Mouse (Mus musculus) cerebellum, adult 11-12 months (tissue): ENCODE measurements around the gene Asrgl1.
"Not testable (repeated sequence)": the region's sequence is repeated elsewhere in the genome, so short reads cannot be mapped to it uniquely, and the experiment has no call there.

Experiments
- DNase-seq: peaks from one replicate; pipeline ENCODE4 v3.0.0; 2022

The Asrgl1 gene

DNA sequence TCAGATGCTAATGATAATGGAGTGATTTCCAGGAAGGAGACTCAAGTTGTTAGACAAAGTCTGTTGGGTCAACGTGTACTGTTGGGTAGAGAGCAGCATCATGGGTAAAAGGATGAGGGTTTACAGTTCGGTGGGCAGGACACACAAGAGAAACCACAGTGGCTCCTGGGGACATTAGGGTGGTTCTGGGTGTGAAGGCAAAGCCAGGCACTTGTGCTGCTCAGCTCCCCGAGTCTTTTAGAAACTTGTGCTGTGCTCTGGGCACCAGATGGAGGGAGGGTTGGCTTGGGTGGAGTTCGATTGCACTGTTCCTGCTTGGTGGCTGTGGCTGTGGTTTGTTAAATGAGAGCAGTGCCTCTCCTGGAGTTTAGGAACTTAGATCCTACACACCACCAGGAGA is 31.4 kb downstream of the Asrgl1 start:
- DNase-seq: no peak

- DNase-seq: no peak
These were observed 34.4 kb downstream of the Asrgl1 start for GRCm38 (mm10) chr19:9101062-9101457.

- no peak for DNase-seq
These were observed 35.0 kb downstream of the Asrgl1 start for GRCm38 (mm10) chr19:9100297-9101061.

GRCm38 (mm10) chr19:9099751-9100150 is 35.7 kb downstream of the Asrgl1 start:
- no peak for DNase-seq

DNA sequence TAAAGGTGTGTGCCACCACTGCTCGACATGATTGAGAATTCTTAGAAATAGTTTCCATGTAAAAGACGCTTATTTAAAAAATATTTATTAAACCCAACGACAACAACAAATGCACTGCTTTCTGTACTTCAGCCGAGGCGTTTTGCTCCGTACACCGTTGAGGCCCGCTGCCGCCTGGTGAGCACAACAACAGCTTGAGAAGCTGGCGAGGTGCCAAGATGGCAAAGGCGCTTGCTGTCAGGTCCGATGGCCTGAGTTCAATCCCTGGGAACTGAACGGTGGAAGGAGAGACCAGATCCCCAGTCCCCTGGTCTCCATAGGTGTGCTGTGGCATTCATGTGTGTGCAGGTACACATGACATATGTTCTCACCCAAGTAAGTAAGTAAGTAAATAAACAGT is 38.0 kb downstream of the Asrgl1 start:
- DNase-seq: no peak

DNA sequence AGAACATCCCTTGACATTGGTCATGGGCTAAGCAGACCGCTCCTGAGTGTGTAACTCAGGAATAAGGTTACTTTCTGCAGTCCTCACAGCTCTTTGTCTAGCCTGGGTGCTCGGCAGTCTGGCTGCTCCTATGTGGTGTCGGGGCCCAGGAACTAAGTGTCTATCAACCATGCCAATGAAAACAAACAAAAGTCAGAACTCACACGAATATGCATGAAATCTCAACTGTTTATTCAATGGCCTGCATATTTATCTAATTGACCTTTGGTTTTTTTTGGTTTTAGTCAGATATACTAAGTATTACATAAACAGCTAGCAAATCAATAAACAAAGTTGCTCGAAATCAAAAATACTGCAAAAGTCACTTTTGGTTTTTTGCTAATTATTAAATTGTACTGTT is 40.3 kb downstream of the Asrgl1 start:
- DNase-seq: no peak

DNA sequence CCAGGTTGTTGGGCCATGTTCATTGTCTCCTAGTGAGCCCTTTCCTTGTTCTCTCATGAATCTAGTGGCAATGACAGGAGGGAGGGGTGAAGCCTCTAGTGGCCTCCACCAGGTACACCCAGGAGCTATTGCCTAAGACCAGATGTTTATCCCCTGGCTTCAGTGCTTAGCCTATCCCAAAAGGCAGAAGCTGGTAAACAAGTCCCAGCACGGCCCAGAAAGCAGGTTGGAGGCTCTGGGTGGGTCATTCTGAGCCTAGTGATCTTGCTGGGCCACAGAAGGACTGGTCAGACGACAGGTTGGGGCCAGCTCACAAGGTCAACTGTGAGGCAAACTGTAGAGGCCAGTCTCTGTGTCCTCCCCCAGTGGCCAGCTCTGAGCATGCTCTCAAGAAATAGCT is 44.7 kb downstream of the Asrgl1 start:
- DNase-seq: no peak

DNA sequence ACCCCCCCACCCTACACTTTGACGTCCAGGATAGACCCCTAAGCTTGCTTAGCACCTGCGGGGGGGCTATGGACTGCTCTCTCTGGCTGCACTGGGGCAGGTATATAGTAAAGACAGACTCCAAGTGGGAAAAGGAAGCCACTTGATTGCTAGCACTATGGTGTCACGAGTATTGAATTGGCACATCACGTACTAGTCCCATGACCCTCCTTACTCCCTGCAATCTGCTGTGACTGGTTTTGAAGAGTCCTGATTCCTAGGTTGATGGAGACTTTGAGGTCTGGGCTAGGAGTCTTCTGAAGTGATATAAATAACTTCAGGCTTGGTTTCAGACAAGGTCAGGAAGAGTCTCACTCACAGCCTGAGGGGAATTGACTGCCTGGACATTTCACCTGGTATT is 45.2 kb downstream of the Asrgl1 start:
- no peak for DNase-seq

DNA sequence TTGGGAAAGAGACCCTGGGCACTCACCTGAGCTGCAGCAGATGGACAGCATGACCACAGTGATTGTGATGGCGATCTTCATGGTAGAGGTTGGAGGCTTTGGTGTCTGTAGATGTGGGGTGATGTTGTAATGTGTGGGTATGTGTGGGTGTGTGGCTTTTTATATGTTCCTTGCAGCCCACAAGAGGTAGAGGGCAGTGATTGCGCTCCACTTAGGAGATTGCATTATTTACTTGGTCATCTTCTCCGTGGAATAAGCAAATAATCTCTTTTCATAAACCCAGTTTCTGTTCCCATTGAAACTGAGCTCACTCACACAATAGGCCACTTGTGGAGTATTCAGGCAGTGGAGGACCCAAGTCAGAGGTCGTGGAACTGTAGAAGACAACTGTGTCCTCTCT is 47.6 kb downstream of the Asrgl1 start, which contains the start of gene Scgb1a1:
Scgb1a1 (minus strand) TSS at position 138 of the 400 bp plus-strand sequence.
- no peak for DNase-seq

- DNase-seq: not testable (repeated sequence)
These were observed 51.5 kb downstream of the Asrgl1 start for GRCm38 (mm10) chr19:9083892-9084291.

DNA sequence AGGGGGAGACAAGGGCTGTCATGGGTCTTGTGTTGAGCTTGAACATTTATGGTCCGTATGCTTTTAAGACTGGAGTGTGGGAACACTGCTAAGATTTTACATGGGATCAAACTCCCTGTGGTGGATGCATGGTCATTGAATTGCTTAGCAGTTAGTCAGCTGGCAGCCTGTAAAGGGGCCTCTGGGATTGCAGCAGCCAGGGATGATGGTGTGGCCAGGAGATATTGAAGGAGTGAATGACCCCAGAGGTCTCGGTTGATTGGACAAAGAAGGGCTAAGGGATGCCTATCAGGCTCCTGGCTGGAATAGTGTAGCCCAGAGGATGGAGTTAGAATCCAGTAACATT is 52.5 kb downstream of the Asrgl1 start:
- DNase-seq: no peak

DNA sequence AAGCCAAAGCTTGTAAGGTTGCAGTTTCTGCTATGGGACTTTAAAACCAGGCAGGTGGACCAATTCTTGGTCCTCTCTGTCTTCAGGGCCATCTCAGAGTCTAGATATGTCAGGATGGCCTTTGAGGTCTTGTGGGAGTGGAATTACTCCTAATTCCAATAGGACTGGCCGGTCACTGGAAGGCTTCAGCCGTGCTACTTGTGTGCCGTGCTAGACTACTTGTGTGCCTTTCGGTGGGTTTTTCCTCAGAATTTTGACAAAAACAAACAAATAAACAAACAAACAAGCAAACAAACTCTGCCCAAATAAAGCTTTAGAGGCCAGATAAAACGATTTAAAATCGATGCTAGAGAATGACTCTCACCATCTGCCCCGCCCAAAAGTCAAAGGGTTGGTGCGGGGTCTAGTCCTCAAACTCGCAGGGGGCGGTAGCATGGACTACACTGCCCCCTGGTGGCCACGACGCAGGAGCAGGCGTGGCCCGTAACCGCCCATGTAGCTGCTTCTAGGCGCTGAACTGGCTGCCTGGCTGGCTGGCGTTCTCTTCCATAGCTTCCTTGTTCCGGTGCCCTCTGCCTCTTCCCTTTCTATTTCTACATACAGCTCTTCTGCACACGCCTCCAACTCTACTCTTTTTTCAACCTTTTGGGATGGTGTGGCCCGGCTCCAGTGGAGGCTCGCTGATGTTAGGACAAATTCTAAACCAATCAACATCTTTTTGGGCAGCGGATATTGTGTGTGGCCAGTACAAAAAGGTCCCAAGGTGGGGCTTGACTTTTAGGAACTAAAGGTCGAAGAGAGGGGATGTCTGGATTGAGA is 53.0 kb downstream of the Asrgl1 start:
- DNase-seq: peak; percentile 56

- DNase-seq: no peak
These were observed 53.9 kb downstream of the Asrgl1 start for GRCm38 (mm10) chr19:9081311-9082190.

GRCm38 (mm10) chr19:9079916-9080315 is 55.5 kb downstream of the Asrgl1 start:
- DNase-seq: no peak

DNA sequence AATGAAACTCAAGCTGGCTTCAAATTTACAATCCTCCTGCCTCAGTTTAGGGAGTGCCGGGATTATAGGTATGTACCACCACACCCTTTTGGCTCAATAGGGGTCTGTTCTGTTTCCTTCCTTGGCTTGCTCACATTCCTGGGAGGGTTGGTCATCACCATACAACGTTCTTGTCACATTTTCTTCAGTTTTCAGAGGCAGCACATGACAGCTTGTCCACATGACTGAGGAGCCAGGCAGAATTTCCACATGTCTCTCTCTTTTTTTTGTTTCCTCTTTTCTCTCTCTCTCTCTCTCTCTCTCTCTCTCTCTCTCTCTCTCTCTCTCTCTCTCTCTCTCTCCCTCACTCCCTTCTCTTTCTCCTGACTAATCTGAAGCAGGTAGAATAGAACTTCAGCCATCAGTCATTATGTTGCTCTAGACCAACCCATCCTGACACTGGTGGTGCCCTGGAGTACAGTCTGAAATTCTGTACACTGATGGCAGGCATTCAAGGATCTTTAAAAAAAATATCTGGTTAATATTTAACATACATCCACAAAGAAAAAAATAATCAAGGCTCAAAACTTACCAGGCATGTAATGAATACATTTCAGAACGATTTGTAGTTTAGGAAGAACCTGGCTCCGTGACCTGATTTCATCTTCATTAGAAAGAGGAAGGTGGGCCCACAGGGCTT is 58.3 kb downstream of the Asrgl1 start:
- DNase-seq: no peak

- DNase-seq: no peak
These were observed 59.4 kb downstream of the Asrgl1 start for GRCm38 (mm10) chr19:9076035-9076434.

DNA sequence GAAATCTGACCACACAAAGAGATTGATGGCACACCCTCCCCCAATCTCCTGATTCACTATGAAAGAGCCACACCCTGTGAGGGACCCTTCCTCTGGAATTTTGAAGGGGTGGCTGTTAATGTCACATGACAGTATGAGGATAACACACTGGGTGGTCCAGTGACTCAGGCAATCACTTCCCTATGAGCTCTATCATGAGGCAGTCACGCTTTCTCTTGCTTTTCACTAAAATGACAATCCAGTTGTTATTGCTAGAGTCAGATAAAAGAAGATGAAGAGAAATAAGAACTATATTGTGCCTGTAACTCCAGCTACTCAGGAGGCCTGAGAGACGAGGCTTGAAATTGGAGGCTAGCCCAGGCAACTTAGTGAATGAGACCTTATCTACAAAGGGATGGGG is 59.9 kb downstream of the Asrgl1 start:
- no peak for DNase-seq

GRCm38 (mm10) chr19:9074424-9074823 is 61.0 kb downstream of the Asrgl1 start:
- no peak for DNase-seq

DNA sequence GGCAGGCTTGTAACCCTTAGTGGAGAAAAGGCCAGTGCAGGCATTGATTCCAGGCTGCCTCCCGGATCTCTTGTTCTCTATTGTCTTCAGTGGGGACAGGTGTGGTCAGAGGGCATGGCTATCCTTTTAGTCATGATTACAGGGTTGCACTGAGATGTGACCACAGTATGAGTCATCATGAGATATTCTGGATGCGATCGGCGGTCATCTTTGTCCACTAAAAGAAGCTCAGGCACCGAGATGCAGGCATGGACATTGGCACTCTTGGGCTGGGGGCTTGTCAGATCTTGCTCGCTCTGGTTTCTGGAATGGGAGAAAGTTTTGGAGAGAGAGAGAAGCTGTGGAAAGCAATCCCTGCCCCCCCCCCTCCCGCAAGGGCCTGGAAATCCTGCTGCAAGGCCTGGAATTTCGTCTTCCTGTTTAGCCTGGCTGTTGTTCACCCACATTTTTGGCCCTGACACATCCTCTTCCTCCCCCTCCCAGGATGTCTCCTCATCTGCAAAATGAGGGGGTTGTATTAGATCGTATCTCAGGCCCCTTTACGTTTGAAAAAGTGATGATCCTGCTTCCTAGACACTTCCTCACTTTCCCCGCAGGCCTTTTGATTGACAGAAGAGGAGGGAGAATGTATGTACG is 61.5 kb downstream of the Asrgl1 start:
- DNase-seq: no peak

- no peak for DNase-seq
These were observed 63.3 kb downstream of the Asrgl1 start for GRCm38 (mm10) chr19:9072157-9072530.

DNA sequence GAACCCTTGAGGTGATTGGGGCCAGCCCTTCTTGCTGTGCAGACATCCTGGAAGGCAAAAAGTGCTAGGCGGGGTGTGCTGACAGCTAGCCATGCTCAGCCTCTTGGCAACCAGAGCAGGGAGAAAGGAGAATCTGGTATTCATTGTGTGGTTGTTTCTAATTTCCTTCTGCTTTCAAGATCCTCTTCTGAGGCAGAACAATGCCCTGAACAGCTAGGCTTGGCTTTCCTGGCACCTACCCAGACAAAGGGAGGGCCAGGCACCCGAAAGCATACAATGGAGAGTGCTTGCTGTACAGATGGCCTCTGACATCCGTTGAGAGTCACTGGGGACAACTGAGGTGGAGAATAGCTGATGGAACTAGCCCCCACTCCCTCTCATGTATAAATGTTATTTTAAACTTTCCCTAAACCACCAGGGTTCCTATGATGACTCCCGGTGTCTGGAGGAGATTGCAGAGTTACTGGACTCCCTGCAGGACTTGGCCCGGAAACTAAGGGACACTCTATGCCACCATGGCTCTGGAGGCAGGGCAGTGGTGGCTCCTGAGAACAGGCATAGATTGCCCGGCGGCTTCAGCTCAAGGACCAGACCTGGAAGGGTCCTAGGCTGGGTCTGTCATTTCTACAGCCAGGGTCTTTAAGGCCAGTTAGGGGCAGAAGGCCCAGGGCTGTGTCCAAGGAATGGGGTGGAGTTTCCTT is 63.8 kb downstream of the Asrgl1 start:
- DNase-seq: peak; percentile 5

- DNase-seq: no peak
These were observed 65.1 kb downstream of the Asrgl1 start for GRCm38 (mm10) chr19:9070316-9070715.
